Mouse (Mus musculus): ENCODE measurements around the gene Lman1l. TPM values are rescaled to one million over a fixed set of nuclear protein-coding genes. Genes with fewer than 3 reads are reported as not detected.

Gene Lman1l
- polyA plus RNA-seq, 1 experiment from 2014 or later: not detected

DNA sequence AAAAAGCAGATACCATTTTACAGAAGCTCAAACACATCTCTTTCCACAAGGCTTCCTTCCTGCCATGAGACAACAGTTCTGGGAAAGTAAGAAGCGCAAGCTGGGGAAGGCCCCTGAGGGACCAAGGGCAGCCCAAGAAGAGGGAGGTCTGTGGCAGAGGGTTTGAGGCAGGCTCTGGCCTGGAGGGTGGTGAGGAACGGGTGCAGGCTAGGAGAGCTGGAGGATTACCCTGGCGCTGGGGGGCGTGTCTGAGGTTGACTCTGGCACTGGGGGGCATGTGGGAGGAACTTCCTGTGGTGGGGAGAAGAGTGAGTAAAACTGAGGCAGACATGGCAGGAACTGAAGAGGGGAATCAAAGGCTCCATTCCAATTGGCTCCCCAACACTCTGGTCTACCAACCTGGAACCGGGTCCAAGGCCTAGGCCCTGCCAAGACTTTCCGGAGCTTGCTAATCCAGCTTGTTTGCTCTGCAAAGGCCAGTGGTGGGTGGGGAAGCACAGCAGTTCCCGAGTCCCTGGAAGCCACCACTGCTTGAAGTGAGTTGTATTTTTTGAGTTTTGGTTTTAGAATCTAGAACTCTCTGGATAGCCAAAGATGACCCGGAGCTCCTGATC lies 2.9 kb downstream of the Lman1l start:
- Histone ChIP-seq H3K27ac (replicated peaks) (no peak overlapping the region), H3K4me3 (replicated peaks) (no peak overlapping the region), H3K9me3 (replicated peaks) (no peaks in the 10 kb centered on the region), H3K36me3 (replicated peaks) (no peaks in the 10 kb centered on the region), H3K4me1 (replicated peaks) (peaks cover 11% of the 10 kb centered on the region; the same call in 1 of the 2 replicates), H3K9ac (no peak overlapping the region), H3K27me3 (peaks cover 4% of the 10 kb centered on the region; the same call in 1 of the 2 replicates), H3K4me2 (no peak overlapping the region)
- WGBS (ENCODE audit: insufficient replicate concordance): 47% methylated on average over 8 of the region's 8 CpGs
- ATAC-seq (ENCODE audit: insufficient read depth): no peak

DNA sequence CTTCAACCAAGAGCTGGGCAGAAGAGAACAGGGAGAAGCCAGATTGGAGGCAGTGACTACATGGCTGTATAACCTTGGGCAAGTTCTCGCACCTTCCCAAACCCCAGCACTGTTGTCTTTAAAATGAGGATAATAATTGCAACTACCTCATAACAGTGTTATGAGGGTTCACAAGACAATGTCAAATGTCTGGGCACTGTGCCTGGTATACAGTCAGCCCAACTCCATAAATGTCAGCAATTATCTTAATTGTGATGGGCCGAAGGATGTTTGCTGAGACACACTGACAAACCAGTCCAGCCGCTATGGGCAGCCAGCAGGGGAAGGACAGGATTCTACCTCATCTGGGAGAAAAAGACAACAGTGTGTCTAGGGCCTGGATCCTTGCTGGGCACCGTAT lies 5.8 kb downstream of the Lman1l start:
- Histone ChIP-seq H3K4me1 (replicated peaks) (peaks cover 11% of the 10 kb centered on the region; the same call in 1 of the 2 replicates), H3K27me3 (peaks cover 23% of the 10 kb centered on the region; the same call in 1 of the 2 replicates), H3K36me3 (replicated peaks) (no peaks in the 10 kb centered on the region), H3K4me3 (replicated peaks) (no peak overlapping the region), H3K4me2 (no peak overlapping the region), H3K27ac (replicated peaks) (no peak overlapping the region), H3K9ac (no peak overlapping the region), H3K9me3 (replicated peaks) (no peaks in the 10 kb centered on the region)
- 68% methylated on average over 4 of the region's 4 CpGs for WGBS (ENCODE audit: insufficient replicate concordance)
- ATAC-seq (ENCODE audit: insufficient read depth): no peak

DNA sequence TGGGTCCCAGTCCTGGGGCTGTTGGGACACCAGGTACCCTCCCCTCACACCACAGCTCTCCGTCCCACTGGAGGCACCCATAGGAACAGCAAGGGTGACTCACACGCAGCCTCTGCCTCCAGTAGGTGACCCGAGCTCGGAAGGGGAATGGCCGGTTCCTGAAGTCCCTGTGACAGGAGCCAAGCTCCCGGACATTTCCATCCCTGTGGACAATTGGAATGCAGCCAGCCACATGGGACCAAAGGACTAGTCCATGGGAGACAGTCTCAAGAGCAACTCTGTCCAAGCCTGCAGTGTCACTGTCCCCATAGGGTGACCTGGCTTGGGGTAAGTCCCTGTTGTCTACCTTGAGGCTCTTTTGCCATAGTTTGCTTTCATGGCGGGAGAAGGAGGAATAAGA lies 6.6 kb downstream of the Lman1l start:
- Histone ChIP-seq H3K4me3 (replicated peaks) (no peak overlapping the region), H3K4me2 (no peak overlapping the region), H3K27ac (replicated peaks) (no peak overlapping the region), H3K27me3 (peaks cover 28% of the 10 kb centered on the region; the same call in 1 of the 2 replicates), H3K36me3 (replicated peaks) (no peaks in the 10 kb centered on the region), H3K4me1 (replicated peaks) (peaks cover 11% of the 10 kb centered on the region; the same call in 1 of the 2 replicates), H3K9me3 (replicated peaks) (no peaks in the 10 kb centered on the region), H3K9ac (no peak overlapping the region)
- no peak for ATAC-seq (ENCODE audit: insufficient read depth)
- WGBS (ENCODE audit: insufficient replicate concordance): 65% methylated on average over 7 of the region's 7 CpGs

DNA sequence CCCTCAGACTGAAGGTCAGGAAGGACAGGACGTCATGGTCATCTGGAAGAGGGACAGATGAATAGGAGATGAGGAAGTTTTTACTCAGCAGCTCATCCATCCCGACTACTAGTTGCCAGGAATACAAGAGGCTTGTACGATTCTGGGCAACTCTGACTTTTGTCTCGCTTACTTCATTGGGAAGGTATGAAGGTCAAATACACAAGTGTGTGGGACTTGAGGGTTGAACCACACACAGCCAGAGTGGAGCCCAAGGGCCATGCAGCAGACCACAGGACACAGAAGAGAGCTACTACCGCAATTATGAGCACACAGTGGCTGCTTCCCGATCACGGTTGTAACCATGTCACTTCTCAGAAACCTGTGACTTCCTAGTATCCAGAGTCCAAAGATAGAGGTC lies 8.0 kb downstream of the Lman1l start:
- Histone ChIP-seq H3K9ac (no peak overlapping the region), H3K36me3 (replicated peaks) (no peaks in the 10 kb centered on the region), H3K4me2 (no peak overlapping the region), H3K4me3 (replicated peaks) (no peak overlapping the region), H3K4me1 (replicated peaks) (peaks cover 11% of the 10 kb centered on the region; the same call in 1 of the 2 replicates), H3K27me3 (peaks cover 36% of the 10 kb centered on the region), H3K27ac (replicated peaks) (no peak overlapping the region), H3K9me3 (replicated peaks) (no peaks in the 10 kb centered on the region)
- no peak for ATAC-seq (ENCODE audit: insufficient read depth)
- 62% methylated on average over 7 of the region's 7 CpGs for WGBS (ENCODE audit: insufficient replicate concordance)

DNA sequence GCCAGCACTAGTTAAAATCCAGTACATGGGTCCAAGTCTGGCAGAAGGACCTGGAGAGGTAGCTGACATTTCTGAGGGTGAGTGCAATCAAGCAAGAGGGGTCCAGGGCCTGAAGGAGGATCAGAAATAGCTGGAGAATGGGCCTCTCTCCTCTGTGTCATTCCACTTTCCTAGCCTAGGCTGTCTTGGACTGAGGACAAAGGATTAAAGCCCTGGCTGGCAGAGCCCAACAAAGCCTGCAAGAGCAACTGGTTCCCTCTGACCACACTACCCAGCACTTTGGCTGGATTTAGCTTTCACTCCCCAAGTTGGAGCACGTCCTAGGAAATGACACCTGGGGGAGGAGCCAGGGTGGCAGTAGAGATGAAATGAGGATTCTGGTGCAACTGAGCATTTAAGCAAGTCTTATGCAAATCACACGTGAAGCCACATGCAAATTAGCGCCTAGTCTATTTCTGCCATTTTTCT lies 10.2 kb downstream of the Lman1l start:
- no peak overlapping the region for H3K4me2 ChIP-seq
- WGBS (ENCODE audit: insufficient replicate concordance): 46% methylated on average over 3 of the region's 3 CpGs

DNA sequence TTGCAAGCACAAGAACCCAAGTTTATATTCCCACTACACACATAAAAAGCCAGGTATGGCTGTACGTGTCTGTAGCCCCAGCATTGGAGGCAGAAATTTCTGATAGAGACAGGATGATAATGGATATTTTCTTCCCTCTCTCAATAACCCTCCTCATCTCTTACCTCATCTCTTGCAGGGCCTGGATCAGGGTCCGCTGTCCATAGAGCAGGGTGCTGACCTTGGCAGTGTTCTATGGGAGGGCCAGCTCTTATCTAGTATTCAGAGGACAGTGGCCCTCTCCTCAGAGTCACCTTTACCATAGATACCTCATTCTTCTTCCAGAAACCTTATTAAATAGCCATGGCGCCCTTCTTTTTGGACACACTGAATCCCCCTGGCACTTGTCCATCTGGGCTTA lies 10.8 kb downstream of the Lman1l start:
- ATAC-seq (ENCODE audit: insufficient read depth): no peak
- Histone ChIP-seq H3K36me3 (replicated peaks) (no peaks in the 10 kb centered on the region), H3K27me3 (peaks cover 59% of the 10 kb centered on the region), H3K9me3 (replicated peaks) (no peaks in the 10 kb centered on the region), H3K4me3 (replicated peaks) (no peak overlapping the region), H3K9ac (no peak overlapping the region), H3K27ac (replicated peaks) (no peak overlapping the region), H3K4me2 (no peak overlapping the region), H3K4me1 (replicated peaks) (no peaks in the 10 kb centered on the region)
- 42% methylated on average over 3 of the region's 3 CpGs for WGBS (ENCODE audit: insufficient replicate concordance)

More for the DNA sequence above, 10.2 kb downstream of the Lman1l start:
- no peak overlapping the region for H3K9ac ChIP-seq
- no peaks in the 10 kb centered on the region for H3K36me3 ChIP-seq (replicated peaks)
- no peaks in the 10 kb centered on the region for H3K9me3 ChIP-seq (replicated peaks)
- H3K4me3 ChIP-seq (replicated peaks): no peak overlapping the region
- ATAC-seq (ENCODE audit: insufficient read depth): no peak
- H3K27me3 ChIP-seq: peaks cover 54% of the 10 kb centered on the region
- no peak overlapping the region for H3K27ac ChIP-seq (replicated peaks)
- H3K4me1 ChIP-seq (replicated peaks): peaks cover 6% of the 10 kb centered on the region; the same call in 1 of the 2 replicates

DNA sequence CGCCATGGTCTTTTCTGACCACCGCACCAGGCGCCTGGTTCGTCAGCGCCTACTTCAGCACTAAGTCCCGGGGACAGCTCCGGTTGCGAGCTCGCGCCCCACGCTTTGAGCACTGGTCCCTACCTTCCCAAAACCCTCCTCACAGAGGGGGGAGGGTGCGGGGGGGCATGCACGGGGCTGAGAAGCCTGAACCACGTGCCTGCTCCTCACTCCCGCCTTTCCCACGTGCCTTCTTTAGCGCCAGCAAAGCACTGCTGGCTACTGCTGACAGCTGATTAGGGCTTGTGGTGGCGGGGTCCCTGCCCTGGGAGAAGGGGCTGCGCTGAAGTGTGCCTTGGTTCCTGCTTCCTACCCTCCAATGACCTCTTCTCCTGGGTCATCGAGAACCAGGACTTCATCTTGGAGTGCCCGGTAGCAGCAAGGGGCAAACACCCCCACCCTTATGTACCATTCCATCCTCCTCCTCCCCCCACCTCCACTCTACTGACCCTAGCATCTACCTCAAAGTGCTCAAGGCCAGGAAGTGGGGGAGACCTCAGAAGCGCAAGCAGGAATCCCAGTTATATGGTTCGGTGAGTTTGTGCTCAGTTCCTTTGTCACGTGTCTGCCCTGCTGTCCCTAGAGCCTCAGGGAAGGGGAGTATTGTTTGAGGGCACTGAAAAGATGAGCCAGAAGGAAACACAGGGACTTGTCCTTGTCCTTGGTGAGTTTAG lies 14.3 kb downstream of the Lman1l start, which contains the start of gene Cplx3:
TSS of gene Cplx3 (minus strand) at position 143 of the 713 bp plus-strand sequence.
- Histone ChIP-seq H3K9ac (no peak within 1 kb of the TSS), H3K36me3 (replicated peaks) (no peaks in the 10 kb centered on the region), H3K9me3 (replicated peaks) (no peaks in the 10 kb centered on the region), H3K4me1 (replicated peaks) (no peaks in the 10 kb centered on the region), H3K27ac (replicated peaks) (no peak within 1 kb of the TSS), H3K4me2 (no peak within 1 kb of the TSS), H3K27me3 (peaks cover 70% of the 10 kb centered on the region), H3K4me3 (replicated peaks) (no peak within 1 kb of the TSS)
- ATAC-seq (ENCODE audit: insufficient read depth): no peak
- WGBS (ENCODE audit: insufficient replicate concordance): 9% methylated on average over 24 of the region's 24 CpGs

DNA sequence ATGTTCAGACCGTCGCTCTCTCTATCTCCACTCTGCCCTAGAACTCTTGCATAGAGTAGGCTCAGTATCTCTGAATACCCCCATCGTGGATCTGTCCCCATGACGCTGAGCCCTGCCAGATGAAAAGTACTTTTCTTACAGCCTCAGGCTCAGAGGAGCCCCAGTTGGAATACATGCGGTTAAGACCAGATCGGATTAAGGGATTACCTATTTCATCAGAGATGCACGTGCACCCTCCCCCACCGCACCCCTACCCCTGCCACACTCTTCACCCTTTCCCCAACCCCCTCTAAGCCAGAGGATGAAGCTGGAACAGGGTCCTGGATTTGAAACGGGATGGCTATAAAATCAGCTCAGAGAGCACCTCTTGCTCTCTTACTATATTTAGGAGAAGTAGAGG lies 15.1 kb downstream of the Lman1l start:
- Histone ChIP-seq H3K27ac (replicated peaks) (no peak overlapping the region), H3K4me3 (replicated peaks) (no peak overlapping the region), H3K27me3 (peaks cover 66% of the 10 kb centered on the region), H3K9ac (no peak overlapping the region), H3K9me3 (replicated peaks) (no peaks in the 10 kb centered on the region), H3K4me2 (no peak overlapping the region), H3K36me3 (replicated peaks) (no peaks in the 10 kb centered on the region), H3K4me1 (replicated peaks) (peaks cover 7% of the 10 kb centered on the region)
- ATAC-seq (ENCODE audit: insufficient read depth): no peak
- WGBS (ENCODE audit: insufficient replicate concordance): 15% methylated on average over 9 of the region's 9 CpGs

DNA sequence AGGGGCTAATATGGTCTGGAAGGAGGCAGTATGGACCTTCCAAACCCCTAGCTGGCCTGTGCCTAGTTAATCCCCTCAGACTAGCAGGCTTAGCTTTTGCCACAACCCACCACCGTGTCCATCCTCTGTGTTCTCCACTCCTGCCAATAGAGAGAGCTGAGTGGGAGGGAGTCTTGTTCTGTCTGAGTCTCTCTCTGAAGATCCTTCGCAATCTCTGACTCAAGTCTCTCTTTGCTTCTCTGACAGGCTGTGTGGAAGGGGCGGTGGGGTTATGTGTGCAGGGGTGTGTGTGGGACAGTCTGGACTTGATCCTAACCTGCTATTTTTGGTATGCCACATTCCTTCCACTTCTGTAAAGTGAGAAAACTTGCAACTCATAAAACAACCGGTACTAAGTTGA lies 15.7 kb downstream of the Lman1l start:
- Histone ChIP-seq H3K9me3 (replicated peaks) (no peaks in the 10 kb centered on the region), H3K9ac (no peak overlapping the region), H3K4me1 (replicated peaks) (peaks cover 11% of the 10 kb centered on the region), H3K4me3 (replicated peaks) (no peak overlapping the region), H3K36me3 (replicated peaks) (no peaks in the 10 kb centered on the region), H3K27me3 (peaks cover 61% of the 10 kb centered on the region), H3K27ac (replicated peaks) (no peak overlapping the region), H3K4me2 (no peak overlapping the region)
- 62% methylated on average over 4 of the region's 4 CpGs for WGBS (ENCODE audit: insufficient replicate concordance)
- ATAC-seq (ENCODE audit: insufficient read depth): no peak

DNA sequence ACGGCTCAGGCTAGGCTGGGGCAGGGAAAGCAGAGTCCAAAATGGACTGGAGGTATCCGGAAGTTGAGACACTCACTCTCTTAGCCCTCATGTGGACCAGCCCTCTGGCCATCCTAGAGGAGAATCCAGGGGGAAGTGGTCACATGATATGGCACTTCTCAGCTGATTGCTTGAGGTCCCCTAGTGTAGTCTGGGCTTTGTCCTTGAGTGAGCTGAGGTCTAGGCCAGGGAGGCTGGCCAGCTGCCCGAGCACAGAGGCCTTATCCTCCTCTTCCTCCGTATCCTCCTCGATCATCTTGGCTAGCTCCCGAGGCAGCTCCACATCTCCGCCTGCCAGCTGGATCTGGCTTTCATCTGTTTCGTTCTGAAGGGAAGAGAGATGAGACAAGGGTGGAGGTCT lies 18.5 kb downstream of the Lman1l start:
- H3K4me3 ChIP-seq (replicated peaks): no peak overlapping the region
- H3K4me1 ChIP-seq (replicated peaks): peaks cover 11% of the 10 kb centered on the region
- no peak overlapping the region for H3K27ac ChIP-seq (replicated peaks)
- H3K4me2 ChIP-seq: no peak overlapping the region
- peaks cover 42% of the 10 kb centered on the region for H3K27me3 ChIP-seq
- no peaks in the 10 kb centered on the region for H3K9me3 ChIP-seq (replicated peaks)
- no peak overlapping the region for H3K9ac ChIP-seq
- H3K36me3 ChIP-seq (replicated peaks): no peaks in the 10 kb centered on the region
- ATAC-seq (ENCODE audit: insufficient read depth): no peak
- WGBS (ENCODE audit: insufficient replicate concordance): 58% methylated on average over 8 of the region's 8 CpGs

DNA sequence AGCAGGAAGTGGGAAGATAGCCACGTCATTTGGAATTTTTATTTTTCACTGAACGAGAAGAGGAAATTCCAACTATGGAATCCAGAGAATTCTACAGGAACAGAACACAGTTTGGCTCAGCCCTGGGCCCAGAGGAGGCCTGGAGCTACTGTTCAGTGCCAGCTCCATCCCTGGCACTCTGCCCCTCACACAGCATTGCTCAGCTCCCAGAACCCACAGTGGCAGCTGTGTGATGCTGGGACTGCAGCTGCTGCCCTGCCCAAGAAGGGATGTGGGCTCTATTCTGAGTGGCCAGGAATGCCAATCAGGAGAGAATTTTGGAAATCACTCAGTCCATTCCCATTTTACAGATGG lies 19.2 kb downstream of the Lman1l start:
- Histone ChIP-seq H3K36me3 (replicated peaks) (no peaks in the 10 kb centered on the region), H3K27ac (replicated peaks) (no peak overlapping the region), H3K27me3 (peaks cover 35% of the 10 kb centered on the region), H3K4me3 (replicated peaks) (no peak overlapping the region), H3K4me2 (no peak overlapping the region), H3K9me3 (replicated peaks) (no peaks in the 10 kb centered on the region), H3K9ac (no peak overlapping the region), H3K4me1 (replicated peaks) (peaks cover 11% of the 10 kb centered on the region)
- no peak for ATAC-seq (ENCODE audit: insufficient read depth)
- 49% methylated on average over 2 of the region's 2 CpGs for WGBS (ENCODE audit: insufficient replicate concordance)

All from liver, embryonic 15.5 days (tissue).